Mouse (Mus musculus) CH12.LX (cell line): ENCODE data around the gene Slc7a11. TPM values are rescaled to one million over a fixed set of nuclear protein-coding genes. Genes with fewer than 3 reads are reported as not detected.

Experiments used
- DNase-seq: peaks from one replicate; pipeline ENCODE4 v3.0.0-alpha.2; 2013; ENCODE audit errors: extremely low read depth
- H3K27ac ChIP-seq: 2 replicates; pipeline ENCODE4 v1.5.1; 2012; ENCODE audit warnings: low read depth, mild to moderate bottlenecking, control low read depth, moderate library complexity; ENCODE audit not compliant: insufficient read depth
- H3K27me3 ChIP-seq: replicated peaks from 2 replicates; pipeline ENCODE3; 2012; ENCODE audit warnings: inconsistent platforms
- H3K36me3 ChIP-seq, 2 experiments: replicated peaks in 1 of 2; 2 replicates each; pipeline versions ENCODE3 to v1.6.1; 2012; ENCODE audit warnings: inconsistent platforms in 1 of 2, low read length in 1 of 2, mild to moderate bottlenecking in 1 of 2, mixed read lengths in 1 of 2, moderate library complexity in 1 of 2; ENCODE audit not compliant: control insufficient read depth in 1 of 2, insufficient read depth in 1 of 2
- H3K4me1 ChIP-seq, 2 experiments: 2 replicates each; pipeline ENCODE4 v1.6.1; 2012; ENCODE audit warnings: inconsistent platforms in 1 of 2, moderate library complexity in 1 of 2; ENCODE audit not compliant: insufficient read depth in 2 of 2, control insufficient read depth in 1 of 2
- H3K4me2 ChIP-seq: 2 replicates; pipeline ENCODE4 v1.6.1; 2012; ENCODE audit warnings: low read depth, mild to moderate bottlenecking, control low read depth; ENCODE audit not compliant: poor library complexity, insufficient read depth, severe bottlenecking
- H3K4me3 ChIP-seq, 3 experiments: fragments of 150-350 bp in 1 of 3; sonication (generic) in 1 of 3; replicated peaks in 1 of 3; 2 replicates each; pipeline versions ENCODE3 to v1.5.1; 2011 to 2012; ENCODE audit warnings: low read depth in 2 of 3, low read length in 2 of 3, mild to moderate bottlenecking in 2 of 3, moderate library complexity in 2 of 3, control low read depth in 1 of 3, improper control_type of control experiment in 1 of 3, inconsistent platforms in 1 of 3, mixed read lengths in 1 of 3; ENCODE audit not compliant: poor library complexity in 1 of 3
- H3K79me2 ChIP-seq: replicated peaks from 2 replicates; pipeline ENCODE4 v1.6.1; 2012; ENCODE audit warnings: mild to moderate bottlenecking, moderate library complexity; ENCODE audit not compliant: control insufficient read depth, poor library complexity, insufficient read depth, severe bottlenecking; ENCODE audit errors: extremely low read depth
- H3K9ac ChIP-seq: 2 replicates; pipeline ENCODE4 v1.6.1; 2012; ENCODE audit warnings: low read depth, mild to moderate bottlenecking, control low read depth, moderate library complexity; ENCODE audit not compliant: insufficient read depth
- H3K9me3 ChIP-seq: replicated peaks from 2 replicates; pipeline ENCODE3; 2012; ENCODE audit warnings: low read length, inconsistent platforms, mixed read lengths
- BHLHE40 ChIP-seq: IDR thresholded peaks from 2 replicates; pipeline ENCODE4 v1.6.1; 2011; ENCODE audit warnings: mild to moderate bottlenecking, low read depth, low read length, improper control_type of control experiment
- CHD1 ChIP-seq: IDR thresholded peaks from 2 replicates; pipeline ENCODE4 v1.6.1; 2012; ENCODE audit warnings: low read depth, low read length, improper control_type of control experiment, inconsistent platforms
- CTCF ChIP-seq, 2 experiments: IDR thresholded peaks in 1 of 2; conservative IDR thresholded peaks in 1 of 2; 2 replicates each; pipeline ENCODE4 v1.5.1; 2011 to 2012; ENCODE audit warnings: low read depth in 2 of 2, low read length in 2 of 2, improper control_type of control experiment in 1 of 2, inconsistent platforms in 1 of 2, mild to moderate bottlenecking in 1 of 2, moderate library complexity in 1 of 2
- E2F4 ChIP-seq: IDR thresholded peaks from 2 replicates; pipeline ENCODE4 v1.6.1; 2011; ENCODE audit warnings: low read depth, low read length, improper control_type of control experiment; ENCODE audit not compliant: insufficient replicate concordance
- ELF1 ChIP-seq: IDR thresholded peaks from 2 replicates; pipeline ENCODE4 v1.6.1; 2014; ENCODE audit warnings: low read depth, mild to moderate bottlenecking, inconsistent platforms, low read length, improper control_type of control experiment
- EP300 ChIP-seq: IDR thresholded peaks from 2 replicates; pipeline ENCODE4 v1.6.1; 2011; ENCODE audit warnings: low read length, improper control_type of control experiment
- ETS1 ChIP-seq: conservative IDR thresholded peaks from 2 replicates; pipeline ENCODE4 v1.6.1; 2012; ENCODE audit warnings: low read depth, mild to moderate bottlenecking, inconsistent platforms, low read length, improper control_type of control experiment, moderate library complexity
- HCFC1 ChIP-seq: IDR thresholded peaks from 2 replicates; pipeline ENCODE4 v1.6.1; 2012; ENCODE audit warnings: low read depth, mild to moderate bottlenecking, inconsistent platforms, low read length, improper control_type of control experiment
- JUN ChIP-seq: IDR thresholded peaks from 2 replicates; pipeline ENCODE4 v1.6.1; 2011; ENCODE audit warnings: low read depth, mild to moderate bottlenecking, low read length, improper control_type of control experiment, moderate library complexity; ENCODE audit not compliant: insufficient read depth
- KAT2A ChIP-seq: IDR thresholded peaks from 2 replicates; pipeline ENCODE4 v1.6.1; 2012; ENCODE audit warnings: low read length, improper control_type of control experiment, inconsistent platforms; ENCODE audit not compliant: insufficient replicate concordance
- MAFK ChIP-seq: IDR thresholded peaks from 2 replicates; pipeline ENCODE4 v1.6.1; 2011; ENCODE audit warnings: low read length, improper control_type of control experiment; ENCODE audit not compliant: insufficient replicate concordance
- MAX ChIP-seq: IDR thresholded peaks from 2 replicates; pipeline ENCODE4 v1.6.1; 2011; ENCODE audit warnings: low read length, improper control_type of control experiment
- MEF2A ChIP-seq: IDR thresholded peaks from 2 replicates; pipeline ENCODE4 v1.6.1; 2014; ENCODE audit warnings: low read depth, mild to moderate bottlenecking, inconsistent platforms, low read length, improper control_type of control experiment, borderline replicate concordance
- MXI1 ChIP-seq: IDR thresholded peaks from 2 replicates; pipeline ENCODE4 v1.6.1; 2011; ENCODE audit warnings: mild to moderate bottlenecking, low read depth, low read length, improper control_type of control experiment
- MYC ChIP-seq: IDR thresholded peaks from 2 replicates; pipeline ENCODE4 v1.6.1; 2011; ENCODE audit warnings: low read depth, mild to moderate bottlenecking, improper control_type of control experiment, low read length
- NELFE ChIP-seq: IDR thresholded peaks from 2 replicates; pipeline ENCODE4 v1.6.1; 2011; ENCODE audit warnings: low read depth, low read length, improper control_type of control experiment
- NRF1 ChIP-seq: IDR thresholded peaks from 2 replicates; pipeline ENCODE4 v1.6.1; 2014; ENCODE audit warnings: low read depth, mild to moderate bottlenecking, inconsistent platforms, low read length, improper control_type of control experiment, moderate library complexity
- PAX5 ChIP-seq: IDR thresholded peaks from 2 replicates; pipeline ENCODE4 v1.6.1; 2012; ENCODE audit warnings: low read length, inconsistent platforms, mixed read lengths
- POLR2A ChIP-seq: IDR thresholded peaks from 2 replicates; pipeline ENCODE4 v1.6.1; 2011; ENCODE audit warnings: low read depth, mild to moderate bottlenecking, improper control_type of control experiment, low read length
- POLR2AphosphoS2 ChIP-seq: IDR thresholded peaks from 2 replicates; pipeline ENCODE4 v1.6.1; 2011; ENCODE audit warnings: low read depth, low read length, improper control_type of control experiment
- RAD21 ChIP-seq: IDR thresholded peaks from 2 replicates; pipeline ENCODE4 v1.6.1; 2011; ENCODE audit warnings: low read depth, mild to moderate bottlenecking, low read length, improper control_type of control experiment, moderate library complexity
- RCOR1 ChIP-seq: conservative IDR thresholded peaks from 2 replicates; pipeline ENCODE4 v1.6.1; 2012; ENCODE audit warnings: low read depth, mild to moderate bottlenecking, inconsistent platforms, low read length, improper control_type of control experiment
- SIN3A ChIP-seq: IDR thresholded peaks from 2 replicates; pipeline ENCODE4 v1.6.1; 2012; ENCODE audit warnings: low read length, improper control_type of control experiment, inconsistent platforms
- TBP ChIP-seq: conservative IDR thresholded peaks from 2 replicates; pipeline ENCODE4 v1.6.1; 2011; ENCODE audit warnings: low read depth, low read length, improper control_type of control experiment
- USF2 ChIP-seq: conservative IDR thresholded peaks from 2 replicates; pipeline ENCODE4 v1.6.1; 2011; ENCODE audit warnings: low read depth, low read length, improper control_type of control experiment
- ZKSCAN1 ChIP-seq: IDR thresholded peaks from 2 replicates; pipeline ENCODE4 v1.6.1; 2012; ENCODE audit warnings: low read depth, inconsistent platforms, low read length, improper control_type of control experiment, borderline replicate concordance
- ZMIZ1 ChIP-seq: IDR thresholded peaks from 2 replicates; pipeline ENCODE4 v1.6.1; 2012; ENCODE audit warnings: low read depth, mild to moderate bottlenecking, inconsistent platforms, low read length, improper control_type of control experiment
- ZNF384 ChIP-seq: IDR thresholded peaks from 2 replicates; pipeline ENCODE4 v1.6.1; 2012; ENCODE audit warnings: low read depth, low read length, improper control_type of control experiment, inconsistent platforms
- dilution Hi-C: fragments of 300-500 bp; cut with MboI; formaldehyde crosslinking; loops from 2 replicates; pipeline ENCODE4 v1.14.3; 2020; ENCODE audit warnings: low sequenced_read_pairs; ENCODE audit not compliant: extremely low pct_unique_long_range_greater_than_20kb, extremely low pct_ligation_motif_present
- in situ Hi-C: fragments of 300-500 bp; cut with MboI; formaldehyde crosslinking; loops from 3 replicates; pipeline ENCODE4 v1.14.3; 2019; ENCODE audit warnings: low sequenced_read_pairs, low pct_ligation_motif_present, low pct_unique_long_range_greater_than_20kb, mixed read lengths
- polyA plus RNA-seq: library from polyadenylated mRNA; unstranded; fragments of >175 nt; gene quantifications from 2 replicates; pipeline ENCODE4 v1.2.1, GENCODE M21; 2012; ENCODE audit warnings: low read depth; ENCODE audit not compliant: insufficient read length
- total RNA-seq, 2 experiments: library from RNA; depleted of rRNA; stranded (reverse); fragments of 300-350 nt in 1 of 2; fragments of >200 nt in 1 of 2; gene quantifications; 2 replicates each; pipeline ENCODE4 v1.2.3; 2012 to 2014

Slc7a11 gene
- total and polyA plus RNA-seq, 3 experiments: 0.13 to 0.37 TPM; not detected in 1

- no peaks in the 10 kb centered on the region for H3K36me3 ChIP-seq
- in situ Hi-C loops (no loop called here), dilution Hi-C loops (no loop called here)
- no peak overlapping the region for H3K9ac ChIP-seq
- H3K27me3 ChIP-seq: no peaks in the 10 kb centered on the region
- no peaks in the 10 kb centered on the region for H3K4me1 ChIP-seq
- H3K9me3 ChIP-seq: peaks cover 20% of the 10 kb centered on the region
- H3K4me2 ChIP-seq: no peak overlapping the region
- DNase-seq: no peak
- no peak overlapping the region for H3K4me3 ChIP-seq
- TF ChIP-seq ZNF384: no peak
- TF ChIP-seq NELFE: no peak
- no peak for TF ChIP-seq E2F4
- no peak for TF ChIP-seq POLR2AphosphoS2
- TF ChIP-seq HCFC1: no peak
- no peak for TF ChIP-seq EP300
- TF ChIP-seq ZMIZ1: no peak
- no peak for TF ChIP-seq USF2
- no peak for TF ChIP-seq ELF1
- no peak for TF ChIP-seq PAX5
- TF ChIP-seq CHD1: no peak
- no peak for TF ChIP-seq MAX
- TF ChIP-seq POLR2A: no peak
- no peak for TF ChIP-seq BHLHE40
- TF ChIP-seq MYC: no peak
- TF ChIP-seq MEF2A: no peak
- TF ChIP-seq ETS1: no peak
- TF ChIP-seq CTCF (conservative IDR thresholded peaks at IDR 0.05 in 1 of 2, IDR thresholded peaks at IDR 0.05 in 1 of 2; ENCODE audit: low read depth in 2 of 2, low read length in 2 of 2): no peak
- TF ChIP-seq TBP: no peak
- H3K79me2 ChIP-seq: no peaks in the 10 kb centered on the region
- no peak overlapping the region for H3K27ac ChIP-seq
These were observed 40.7 kb upstream of the Slc7a11 start for GRCm38 (mm10) chr3:50484076-50484475.

GRCm38 (mm10) chr3:50462223-50462622 is 18.8 kb upstream of the Slc7a11 start:
- H3K4me2 ChIP-seq: no peak overlapping the region
- in situ Hi-C loops (no loop called here), dilution Hi-C loops (no loop called here)
- no peak for TF ChIP-seq NRF1
- TF ChIP-seq PAX5: no peak
- no peak for TF ChIP-seq SIN3A
- TF ChIP-seq ELF1: no peak
- TF ChIP-seq RCOR1: no peak
- no peak for TF ChIP-seq MEF2A
- TF ChIP-seq USF2: no peak
- TF ChIP-seq ZNF384: no peak
- no peak for TF ChIP-seq ZKSCAN1
- TF ChIP-seq POLR2AphosphoS2: no peak
- TF ChIP-seq KAT2A: no peak
- TF ChIP-seq MAFK: no peak
- TF ChIP-seq E2F4: no peak
- no peak for TF ChIP-seq MXI1
- no peak for TF ChIP-seq NELFE
- TF ChIP-seq ETS1: no peak
- TF ChIP-seq RAD21: no peak
- TF ChIP-seq BHLHE40: no peak
- no peak for TF ChIP-seq JUN
- no peak overlapping the region for H3K9ac ChIP-seq
- H3K79me2 ChIP-seq: no peaks in the 10 kb centered on the region
- DNase-seq: no peak
- no peak overlapping the region for H3K27ac ChIP-seq
- no peaks in the 10 kb centered on the region for H3K27me3 ChIP-seq
- H3K4me3 ChIP-seq: no peak overlapping the region
- H3K36me3 ChIP-seq: no peaks in the 10 kb centered on the region
- H3K9me3 ChIP-seq: peaks cover 45% of the 10 kb centered on the region
- H3K4me1 ChIP-seq: no peaks in the 10 kb centered on the region
